Mouse (Mus musculus) urinary bladder, postnatal 14 days (tissue): ENCODE measurements around the gene Mcoln3.
A peak's percentile ranks its signal among the peaks of the same experiment; 100 is the strongest.

Source experiments
- DNase-seq: peaks from one replicate; pipeline ENCODE4 v3.0.0; 2021; ENCODE audit warnings: low spot score

Mcoln3 gene

GRCm38 (mm10) chr3:146134834-146135233 is 17.6 kb downstream of the Mcoln3 start:
- no peak for DNase-seq

GRCm38 (mm10) chr3:146135417-146135816 is 18.2 kb downstream of the Mcoln3 start:
- no peak for DNase-seq

DNA sequence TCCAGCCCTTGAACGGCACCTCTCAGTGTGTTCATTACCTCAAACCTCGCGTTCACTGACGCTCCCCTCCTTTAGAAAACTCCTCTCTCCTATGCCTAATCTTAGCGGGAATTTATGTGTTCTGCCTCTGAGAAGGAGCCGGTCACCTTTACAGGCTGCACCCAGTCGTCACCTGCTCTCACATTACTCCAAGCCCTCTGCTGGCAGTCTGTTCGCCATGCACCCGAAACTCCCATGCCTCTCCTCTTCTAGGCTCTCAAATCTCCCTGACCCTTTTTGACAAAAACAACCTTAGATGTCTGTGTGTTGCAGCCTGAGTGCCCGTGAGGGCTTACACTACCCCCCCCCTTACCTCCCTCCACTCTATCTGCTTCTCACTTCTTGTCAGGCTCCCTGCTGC is 19.2 kb downstream of the Mcoln3 start:
- DNase-seq = no peak

DNA sequence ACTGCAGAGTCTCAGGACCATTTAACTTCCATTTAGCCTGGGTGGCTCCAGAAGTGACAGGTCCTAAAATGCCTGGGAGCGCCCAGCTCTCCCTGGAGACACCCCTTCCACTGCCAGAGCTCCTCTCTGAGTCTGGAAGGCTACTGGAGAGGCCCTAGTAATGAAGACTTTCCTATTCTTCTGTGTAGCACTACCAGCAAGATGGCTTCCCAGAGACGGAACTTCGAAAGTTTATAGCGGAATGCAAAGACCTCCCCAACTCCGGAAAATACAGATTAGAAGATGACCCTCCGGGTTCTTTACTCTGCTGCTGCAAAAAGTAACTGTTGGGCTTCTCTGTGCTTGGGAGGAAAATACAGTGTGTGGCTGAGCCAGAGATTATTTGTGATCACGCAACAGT is 23.0 kb downstream of the Mcoln3 start:
- DNase-seq = no peak

GRCm38 (mm10) chr3:146142523-146142922 is 25.3 kb downstream of the Mcoln3 start:
- DNase-seq = no peak

DNA sequence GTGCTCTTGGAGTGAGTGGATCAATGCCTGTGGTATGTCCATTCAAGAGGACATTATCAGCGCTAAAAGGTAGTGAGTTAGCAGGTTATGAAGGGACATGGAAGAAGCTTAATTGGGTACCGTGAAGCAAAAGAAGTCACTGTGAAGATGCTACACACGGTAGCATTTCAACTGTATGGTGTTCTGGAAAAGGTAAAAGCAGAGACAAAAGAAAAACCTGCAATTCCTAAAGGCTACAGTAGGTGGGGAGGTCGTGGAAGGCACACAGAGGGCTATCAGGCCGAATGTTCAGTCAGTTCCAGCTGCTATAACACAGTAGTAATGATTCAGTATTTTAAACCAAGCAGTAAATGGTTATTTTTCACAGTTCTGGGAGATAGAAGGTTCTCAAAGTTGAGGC is 28.3 kb downstream of the Mcoln3 start:
- no peak for DNase-seq

DNA sequence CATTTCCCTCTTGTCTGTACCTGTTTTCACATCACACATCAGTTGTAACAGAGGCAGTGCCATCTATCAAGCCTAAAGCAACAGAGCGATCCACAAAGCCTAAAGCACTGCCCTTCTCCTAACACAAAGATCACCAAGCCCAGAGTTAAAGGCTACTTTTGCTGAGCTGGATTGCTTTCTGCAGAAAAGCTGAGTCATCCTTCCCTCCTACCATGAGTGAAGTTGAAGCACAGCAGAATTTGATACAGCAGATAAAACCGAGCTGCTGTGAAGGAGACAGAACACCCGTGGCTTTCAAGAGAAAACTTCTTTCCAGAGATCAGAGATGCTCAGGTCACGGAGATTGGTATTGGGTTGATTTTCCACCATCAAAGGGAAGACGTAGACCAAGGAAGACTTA is 28.9 kb downstream of the Mcoln3 start:
- DNase-seq = no peak

DNA sequence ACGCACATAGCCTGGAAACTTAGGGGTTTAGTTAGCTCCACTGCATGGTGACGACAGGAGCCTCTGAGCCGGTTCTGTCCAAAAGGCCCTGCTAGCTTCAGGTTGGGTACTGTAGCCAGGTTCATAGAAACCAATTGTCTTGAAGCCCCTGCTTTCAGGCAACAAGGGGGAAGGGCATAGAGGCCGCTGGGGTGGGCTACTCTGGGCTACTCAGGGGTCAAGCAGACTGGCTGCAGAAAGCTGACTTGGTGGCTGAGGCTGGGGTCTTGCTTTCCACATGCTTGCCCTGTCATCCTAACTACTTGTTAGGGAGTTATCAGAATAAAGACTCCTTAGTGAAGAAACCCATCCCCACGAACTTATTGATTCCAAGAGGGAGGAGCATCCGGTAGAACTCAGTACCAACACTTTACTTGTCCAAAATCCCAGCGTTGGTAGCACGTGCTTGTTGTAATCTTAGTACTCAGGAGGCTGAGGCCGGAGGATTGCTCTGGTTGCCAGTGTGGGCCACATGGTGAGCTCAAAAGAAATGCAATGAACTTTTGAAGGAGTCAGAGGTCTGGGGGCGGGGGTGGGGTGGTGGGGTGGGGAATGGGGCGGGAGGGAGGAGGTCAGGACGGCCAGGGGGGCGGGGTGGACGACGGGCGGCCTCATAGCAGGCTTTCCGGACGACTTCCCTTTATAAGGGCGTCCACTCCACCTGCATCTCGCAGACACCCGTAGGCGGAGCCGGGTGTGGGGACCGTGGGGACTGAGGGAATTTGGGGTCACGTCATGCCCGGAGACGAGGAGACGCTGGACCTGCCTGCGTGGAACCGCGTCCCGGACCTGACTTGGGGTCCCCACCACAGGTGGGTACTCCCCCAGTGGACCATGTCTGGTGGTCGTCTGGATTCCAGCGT is 32.2 kb downstream of the Mcoln3 start, which contains the start of gene Mcoln2:
Mcoln2 (plus strand) TSS at position 678 of the 902 bp plus-strand sequence.
- no peak for DNase-seq

DNA sequence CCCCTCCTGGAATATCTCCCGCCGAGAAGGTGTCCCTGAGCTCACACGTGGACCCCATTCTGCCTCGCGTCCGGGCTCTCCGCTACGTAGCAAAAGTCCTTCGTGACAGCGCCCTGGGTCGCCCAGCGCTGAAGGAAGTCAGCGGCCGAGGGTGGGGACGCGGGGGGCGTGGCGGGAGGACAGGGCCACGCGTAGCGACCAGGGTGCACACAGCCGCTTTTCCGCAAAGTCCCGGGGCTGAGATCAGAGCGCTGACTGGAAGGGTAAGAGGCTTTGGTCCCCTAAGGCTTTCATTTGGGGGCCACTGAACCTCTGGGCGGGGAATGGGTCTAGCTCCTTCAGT is 32.8 kb downstream of the Mcoln3 start:
- peak; percentile 44 for DNase-seq

GRCm38 (mm10) chr3:146150560-146150959 is 33.3 kb downstream of the Mcoln3 start:
- no peak for DNase-seq

DNA sequence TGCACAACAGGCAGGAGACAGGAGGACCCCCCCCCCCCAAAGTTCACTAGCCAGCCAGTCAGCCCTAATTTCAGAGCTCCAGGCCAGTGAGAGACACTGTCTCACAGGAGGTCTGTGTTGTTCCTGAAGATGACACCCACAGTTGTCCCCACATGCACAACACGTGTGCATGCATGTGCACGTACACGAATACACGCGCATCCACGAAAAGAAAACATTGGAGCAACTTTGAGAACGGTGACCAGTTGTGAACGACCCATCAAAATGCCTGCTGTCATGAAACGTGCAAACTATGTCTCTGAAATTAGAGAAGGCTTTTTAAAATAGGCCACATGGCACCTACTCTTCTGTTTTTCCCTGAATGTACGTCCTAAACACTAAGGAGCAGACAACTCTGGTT is 34.1 kb downstream of the Mcoln3 start:
- no peak for DNase-seq

- no peak for DNase-seq
These were observed 34.5 kb downstream of the Mcoln3 start for GRCm38 (mm10) chr3:146151755-146152154.

GRCm38 (mm10) chr3:146152348-146152747 is 35.1 kb downstream of the Mcoln3 start:
- no peak for DNase-seq

- DNase-seq = no peak
These were observed 35.7 kb downstream of the Mcoln3 start for GRCm38 (mm10) chr3:146152913-146153312.

DNA sequence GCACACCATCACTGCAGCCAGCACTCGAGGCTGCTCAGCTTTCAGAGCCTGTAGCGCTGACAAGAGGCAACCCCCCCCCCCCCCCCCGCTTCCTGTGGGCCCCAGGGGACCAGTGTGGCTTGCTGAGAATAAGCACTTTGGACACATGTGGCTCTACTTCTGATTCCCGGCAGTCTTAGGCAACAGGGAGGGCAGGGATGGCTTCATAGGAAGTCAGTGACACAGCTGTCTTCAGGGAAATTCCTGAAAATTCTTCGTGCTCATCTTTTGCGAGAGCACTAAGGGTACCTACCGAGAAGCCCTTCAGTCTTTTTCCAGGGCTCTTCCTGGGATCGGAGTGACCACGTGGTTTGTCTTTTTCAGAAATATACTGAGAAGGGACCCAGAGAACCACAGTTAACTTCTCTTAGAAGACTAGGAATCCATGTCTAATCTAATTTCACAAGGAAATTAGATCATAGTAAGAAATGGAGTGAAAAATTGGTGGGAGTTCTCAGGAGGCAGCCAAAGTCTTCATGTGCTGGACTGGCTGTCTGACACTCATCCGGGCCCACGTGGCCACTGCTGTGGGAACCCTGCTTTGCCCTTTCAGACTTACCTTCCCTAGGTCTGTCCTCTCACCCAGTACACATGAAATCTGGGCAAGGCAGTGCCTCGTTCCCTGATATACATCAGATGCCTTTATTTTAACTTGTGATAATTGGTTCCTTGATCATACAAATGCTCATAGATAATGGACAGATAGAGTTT is 36.8 kb downstream of the Mcoln3 start:
- no peak for DNase-seq

DNA sequence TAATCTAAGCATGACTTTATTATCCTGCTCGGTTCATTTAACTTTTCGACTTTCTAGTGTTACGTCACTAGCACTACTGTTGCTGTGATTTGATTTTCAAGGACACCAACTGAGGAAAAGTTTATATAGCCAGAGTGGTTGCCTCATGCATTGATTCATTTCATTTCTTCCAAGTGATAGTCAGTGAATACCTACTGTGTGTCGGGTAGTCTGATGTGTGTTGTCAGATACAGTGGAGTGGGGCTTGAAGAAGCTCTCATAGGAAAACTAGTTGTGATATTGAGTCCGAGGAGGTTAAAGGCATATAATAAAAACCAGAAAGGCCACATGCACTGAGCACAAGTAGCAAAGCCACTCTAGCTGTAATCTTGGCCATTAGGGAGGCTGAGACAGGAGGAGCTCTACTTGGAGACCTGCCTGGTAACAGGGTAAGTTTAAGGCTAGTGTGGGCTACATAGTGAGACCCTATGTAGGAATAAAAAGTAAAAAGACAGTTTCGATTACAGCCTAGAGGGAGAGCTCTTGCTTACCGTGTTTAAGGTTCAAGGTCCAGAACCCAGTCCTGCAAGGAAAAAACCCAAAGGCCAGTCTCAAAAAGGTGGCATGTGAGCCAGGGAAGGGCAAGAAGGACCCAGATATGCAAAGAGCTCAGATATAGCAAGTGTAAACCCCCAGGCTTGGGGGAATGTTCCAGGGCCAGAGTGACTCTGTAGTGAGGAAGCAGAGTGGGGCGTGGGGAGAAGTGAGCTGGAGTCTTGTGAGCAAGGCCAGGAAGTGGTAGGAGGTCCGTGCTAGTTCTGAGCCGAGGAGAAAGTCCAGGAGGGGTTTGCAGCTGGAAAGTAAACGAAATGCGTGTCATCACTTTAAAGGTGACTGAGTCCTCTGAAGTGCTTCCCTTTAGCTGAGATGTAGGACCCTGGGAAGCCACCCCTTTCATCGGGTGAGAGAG is 38.7 kb downstream of the Mcoln3 start:
- DNase-seq = no peak

DNA sequence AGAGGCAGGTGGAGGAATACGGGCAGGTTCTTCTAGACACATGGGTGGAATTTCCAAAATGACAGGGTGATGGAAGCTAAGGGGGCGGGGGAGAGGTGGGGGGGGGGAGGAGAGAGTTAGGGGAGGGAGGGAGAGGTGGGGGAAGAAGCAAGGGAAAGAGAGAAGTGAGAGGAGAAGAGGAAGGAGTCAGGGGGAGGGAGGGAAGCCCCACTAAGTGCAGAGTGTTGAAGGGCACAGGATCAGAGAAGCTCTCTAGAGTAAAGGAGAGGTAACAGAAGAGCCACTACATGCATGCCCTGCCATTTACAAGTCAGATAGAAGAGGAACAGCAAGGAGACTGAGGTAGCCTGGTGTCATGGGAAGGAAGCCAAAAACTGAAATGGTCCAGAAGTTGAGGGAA is 39.6 kb downstream of the Mcoln3 start:
- DNase-seq = no peak

DNA sequence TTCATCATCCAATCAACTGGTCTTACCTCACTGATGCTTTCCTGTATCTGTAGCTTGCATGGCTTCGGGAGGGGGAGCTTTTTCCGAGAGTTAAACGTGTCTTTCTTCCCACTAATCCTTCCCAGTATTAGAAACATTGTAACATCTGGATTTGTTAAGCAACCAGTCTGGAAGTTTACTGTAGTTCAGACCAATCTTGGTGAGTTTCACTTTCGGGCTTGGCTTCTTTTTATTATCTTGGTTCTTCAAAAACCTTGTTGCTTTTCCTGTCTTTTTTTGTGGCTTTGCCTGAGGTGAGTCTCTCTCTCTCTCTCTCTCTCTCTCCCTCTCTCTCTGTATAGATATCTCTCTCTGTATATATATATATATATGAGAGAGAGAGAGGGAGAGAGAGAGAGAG is 40.8 kb downstream of the Mcoln3 start:
- no peak for DNase-seq

- no peak for DNase-seq
These were observed 42.1 kb downstream of the Mcoln3 start for GRCm38 (mm10) chr3:146159360-146159759.

- DNase-seq = no peak
These were observed 44.9 kb downstream of the Mcoln3 start for GRCm38 (mm10) chr3:146162197-146162596.

DNA sequence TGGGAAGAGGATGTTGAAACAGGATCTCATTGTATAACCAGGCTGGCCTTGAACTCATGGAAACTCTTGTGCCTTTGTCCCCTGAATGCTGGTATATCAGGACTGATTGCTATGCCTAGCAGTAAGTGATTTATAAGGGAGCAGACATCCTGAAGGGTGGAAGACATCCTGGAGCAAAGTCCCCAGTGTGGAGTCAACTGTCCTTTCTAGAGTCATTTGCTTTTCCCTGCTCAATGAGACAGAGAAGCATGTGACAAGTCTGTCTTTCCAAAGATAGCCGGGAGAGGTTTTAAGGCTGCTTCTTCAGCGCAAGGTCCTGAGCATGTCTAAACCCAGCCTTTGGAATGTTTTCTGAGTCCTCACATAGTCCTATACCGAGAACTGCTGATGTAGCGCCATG is 52.1 kb downstream of the Mcoln3 start:
- DNase-seq = no peak

GRCm38 (mm10) chr3:146173030-146173429 is 55.8 kb downstream of the Mcoln3 start:
- DNase-seq = no peak
